Mouse (Mus musculus) monocyte, adult 2 months (primary cell): ENCODE measurements around the gene Olfr1497.
"Not testable (repeated sequence)": the region's sequence is repeated elsewhere in the genome, so short reads cannot be mapped to it uniquely, and the experiment has no call there.

ENCODE experiments used
- DNase-seq, 2 experiments: peaks; one replicate each; pipeline ENCODE4 v3.0.0; 2022; ENCODE audit warnings: low spot score in 2 of 2, low read depth in 1 of 2

The Olfr1497 gene

DNA sequence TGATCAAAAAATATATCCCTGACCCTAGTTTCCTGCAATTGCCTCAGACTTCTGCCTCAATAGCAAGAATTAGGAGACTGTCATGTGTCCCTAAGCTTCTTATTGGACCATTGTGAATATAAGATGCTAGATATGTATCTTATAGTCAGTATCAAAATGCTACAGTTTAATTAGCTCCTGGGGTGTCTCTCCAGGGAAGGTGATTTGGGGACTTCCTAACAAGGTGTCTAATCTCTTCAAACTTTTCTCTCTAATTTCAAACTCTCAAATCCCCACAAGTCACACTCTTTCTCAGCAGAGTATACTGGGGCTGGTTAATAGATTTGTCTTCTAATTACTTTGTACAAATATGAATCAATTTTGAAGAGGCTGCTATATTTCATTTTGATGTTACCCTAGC, at the start of gene Olfr1497:
Gene Olfr1497, minus strand, starts transcription at position 101 of the 400 bp plus-strand sequence.
- DNase-seq, result no peak

GRCm38 (mm10) chr19:13830388-13830787, 32.4 kb upstream of the Olfr1497 start, which contains the start of gene Olfr1500:
Olfr1500 (minus strand) TSS chr19:13830488.
- no peak for DNase-seq

DNA sequence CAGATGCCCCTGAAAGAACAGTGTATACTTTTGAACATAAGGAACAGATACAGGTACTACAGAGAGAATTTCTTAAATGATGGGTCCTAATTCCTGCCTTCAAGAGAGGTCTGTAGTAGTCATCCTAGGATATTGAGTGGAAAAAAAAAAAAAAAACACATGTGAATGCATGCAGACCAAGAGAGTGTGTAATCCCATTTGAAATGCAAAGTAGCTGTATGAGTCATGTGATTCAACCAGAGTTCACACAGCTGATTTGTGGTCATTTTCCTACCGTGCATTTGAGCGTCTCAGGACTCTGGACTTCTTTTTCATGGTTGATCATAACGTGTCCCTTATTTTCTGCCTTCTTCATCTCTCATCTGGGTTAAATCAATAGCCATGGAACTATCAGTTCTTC, 30.4 kb upstream of the Olfr1497 start:
- no peak for DNase-seq

GRCm38 (mm10) chr19:13820847-13821246, 22.8 kb upstream of the Olfr1497 start:
- no peak for DNase-seq

DNA sequence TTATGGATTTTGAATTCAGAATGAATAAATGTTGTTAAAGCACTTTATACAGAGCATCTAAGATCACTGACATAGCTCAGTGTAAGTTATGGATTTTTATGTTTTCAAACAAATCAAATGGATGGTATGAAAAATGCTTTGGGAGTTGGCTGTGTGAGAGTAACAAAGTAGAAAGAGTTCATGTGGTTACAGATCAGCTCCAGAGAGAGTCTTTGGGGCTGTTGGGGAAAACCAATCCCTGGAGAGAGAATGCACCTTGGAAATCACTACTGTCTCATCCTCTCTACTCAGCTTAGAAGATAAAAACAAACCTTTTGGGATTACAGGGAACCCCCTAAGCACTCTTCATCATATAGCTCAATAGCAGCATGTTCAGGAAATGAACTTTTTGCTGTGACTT, 21.3 kb upstream of the Olfr1497 start, which contains the start of gene Olfr1499:
Gene Olfr1499, minus strand, starts transcription at position 101 of the 400 bp plus-strand sequence.
- DNase-seq, result no peak

GRCm38 (mm10) chr19:13818827-13819226, 20.8 kb upstream of the Olfr1497 start:
- DNase-seq, result no peak

GRCm38 (mm10) chr19:13812823-13813222, 14.8 kb upstream of the Olfr1497 start:
- DNase-seq, result no peak

- DNase-seq, result not testable (repeated sequence)
Measured at GRCm38 (mm10) chr19:13805486-13805885, 7.5 kb upstream of the Olfr1497 start.

- no peak for DNase-seq
Measured at GRCm38 (mm10) chr19:13777578-13777977, 20.4 kb downstream of the Olfr1497 start, which contains the start of gene Olfr1496. Olfr1496 (plus strand) TSS chr19:13777878.

DNA sequence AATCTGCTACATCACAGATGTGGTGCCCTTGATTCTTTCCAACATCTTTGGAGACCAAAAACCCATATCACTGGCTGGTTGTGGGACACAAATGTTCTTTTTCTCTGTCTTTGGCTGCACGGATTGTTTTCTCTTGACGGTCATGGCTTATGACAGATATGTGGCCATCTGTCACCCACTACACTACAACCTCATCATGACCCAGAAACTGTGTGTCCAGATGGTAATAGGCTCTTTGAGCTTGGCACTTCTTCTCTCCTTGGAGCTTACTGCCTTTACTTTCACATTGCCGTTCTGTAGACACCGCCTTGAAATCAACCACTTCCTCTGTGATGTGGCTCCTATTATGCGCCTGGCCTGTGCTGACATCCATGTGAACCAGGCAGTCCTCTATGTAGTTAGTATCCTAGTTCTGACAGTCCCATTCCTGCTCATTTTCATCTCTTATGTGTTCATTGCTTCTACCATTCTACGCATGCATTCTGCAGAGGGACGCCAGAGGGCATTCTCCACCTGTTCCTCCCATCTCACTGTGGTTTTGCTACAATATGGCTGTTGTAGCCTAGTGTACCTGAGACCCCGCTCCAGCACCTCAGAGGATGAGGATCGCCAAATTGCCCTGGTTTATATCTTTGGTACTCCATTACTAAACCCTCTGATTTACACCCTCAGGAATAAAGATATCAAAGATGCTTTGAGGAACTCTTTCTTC, 29.3 kb downstream of the Olfr1497 start:
- DNase-seq, result no peak

DNA sequence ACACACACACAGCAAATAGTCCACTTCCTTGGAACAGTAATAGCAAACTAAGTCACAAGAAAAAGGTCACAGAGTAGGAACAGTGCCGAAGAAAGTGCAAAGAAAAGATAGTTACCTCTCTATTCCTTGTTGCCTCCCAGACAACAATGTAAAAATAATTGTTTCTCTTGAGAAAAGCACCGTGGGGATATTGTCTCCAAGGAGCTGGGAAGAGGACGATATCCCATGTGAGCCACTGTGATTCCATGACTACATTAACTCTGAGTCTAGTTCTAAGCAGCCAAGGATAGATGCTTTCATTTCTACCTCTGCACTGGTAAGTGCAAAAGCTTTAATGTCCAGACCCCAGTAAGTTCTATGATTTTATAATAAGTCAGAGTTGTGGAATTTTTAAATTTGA, 33.7 kb downstream of the Olfr1497 start, which contains the start of gene Olfr1495:
Gene Olfr1495, plus strand, starts transcription at position 301 of the 400 bp plus-strand sequence.
- DNase-seq, result no peak

DNA sequence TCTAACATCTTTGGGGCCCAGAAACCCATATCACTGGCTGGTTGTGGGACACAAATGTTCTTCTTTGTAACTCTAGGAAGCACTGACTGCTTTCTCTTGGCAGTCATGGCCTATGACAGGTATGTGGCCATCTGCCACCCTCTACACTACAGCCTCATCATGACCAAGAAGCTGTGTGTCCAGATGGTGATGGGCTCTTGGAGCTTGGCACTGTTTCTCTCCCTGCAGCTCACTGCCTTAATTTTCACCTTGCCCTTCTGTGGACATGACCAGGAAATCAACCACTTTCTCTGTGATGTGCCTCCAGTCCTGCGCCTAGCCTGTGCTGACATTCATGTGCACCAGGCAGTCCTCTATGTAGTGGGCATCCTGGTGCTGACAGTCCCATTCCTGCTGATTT, 48.6 kb downstream of the Olfr1497 start:
- DNase-seq, result no peak
